Mouse (Mus musculus): ENCODE measurements around the gene Gm3187.
"Not testable (repeated sequence)": the region's sequence is repeated elsewhere in the genome, so short reads cannot be mapped to it uniquely, and the experiment has no call there.

Gm3187 gene

GRCm38 (mm10) chr14:5483907-5484306, at the start of gene Gm3187:
TSS of gene Gm3187 (plus strand) at chr14:5484207.
- not testable (repeated sequence) for DNase-seq (ENCODE audit: low read depth, low spot score)

- not testable (repeated sequence) for DNase-seq (ENCODE audit: low read depth, low spot score)
Measured at GRCm38 (mm10) chr14:5455367-5455766, 28.6 kb upstream of the Gm3187 start, which contains the start of gene Gm3194. TSS of gene Gm3194 (minus strand) at chr14:5455467.

- not testable (repeated sequence) for DNase-seq (ENCODE audit: low read depth, low spot score)
Measured at GRCm38 (mm10) chr14:5460469-5460868, 23.5 kb upstream of the Gm3187 start.

- DNase-seq (ENCODE audit: low read depth, low spot score), result not testable (repeated sequence)
Measured at GRCm38 (mm10) chr14:5477730-5478129, 6.3 kb upstream of the Gm3187 start, which contains the start of gene Gm8246. TSS of gene Gm8246 (minus strand) at chr14:5477830.

GRCm38 (mm10) chr14:5501374-5501773, 17.4 kb downstream of the Gm3187 start, which contains the start of gene Gm3488:
TSS of gene Gm3488 (plus strand) at chr14:5501674.
- DNase-seq (ENCODE audit: low read depth, low spot score), result not testable (repeated sequence)

- not testable (repeated sequence) for DNase-seq (ENCODE audit: low read depth, low spot score)
Measured at GRCm38 (mm10) chr14:5538196-5538595, 54.2 kb downstream of the Gm3187 start, which contains the start of gene Gm3532. TSS of gene Gm3532 (plus strand) at chr14:5538496.
